Mouse (Mus musculus): ENCODE measurements around the gene Wnt16. TPM values are rescaled to one million over a fixed set of nuclear protein-coding genes. Genes with fewer than 3 reads are reported as not detected.
"Not testable (repeated sequence)": the region's sequence is repeated elsewhere in the genome, so short reads cannot be mapped to it uniquely, and the experiment has no call there.

Wnt16 gene
- under 1 TPM in 1 of 2 experiments, not detected in 1; 0.16 TPM for total RNA-seq (2021)
- long read RNA-seq, experiment 1, partial matches to known transcripts, result 0 of 1 reads
- long read RNA-seq, experiment 1, other reads (novel, unspliced or antisense), result 0 of 1 reads
- long read RNA-seq, experiment 2, result 0 reads

DNA sequence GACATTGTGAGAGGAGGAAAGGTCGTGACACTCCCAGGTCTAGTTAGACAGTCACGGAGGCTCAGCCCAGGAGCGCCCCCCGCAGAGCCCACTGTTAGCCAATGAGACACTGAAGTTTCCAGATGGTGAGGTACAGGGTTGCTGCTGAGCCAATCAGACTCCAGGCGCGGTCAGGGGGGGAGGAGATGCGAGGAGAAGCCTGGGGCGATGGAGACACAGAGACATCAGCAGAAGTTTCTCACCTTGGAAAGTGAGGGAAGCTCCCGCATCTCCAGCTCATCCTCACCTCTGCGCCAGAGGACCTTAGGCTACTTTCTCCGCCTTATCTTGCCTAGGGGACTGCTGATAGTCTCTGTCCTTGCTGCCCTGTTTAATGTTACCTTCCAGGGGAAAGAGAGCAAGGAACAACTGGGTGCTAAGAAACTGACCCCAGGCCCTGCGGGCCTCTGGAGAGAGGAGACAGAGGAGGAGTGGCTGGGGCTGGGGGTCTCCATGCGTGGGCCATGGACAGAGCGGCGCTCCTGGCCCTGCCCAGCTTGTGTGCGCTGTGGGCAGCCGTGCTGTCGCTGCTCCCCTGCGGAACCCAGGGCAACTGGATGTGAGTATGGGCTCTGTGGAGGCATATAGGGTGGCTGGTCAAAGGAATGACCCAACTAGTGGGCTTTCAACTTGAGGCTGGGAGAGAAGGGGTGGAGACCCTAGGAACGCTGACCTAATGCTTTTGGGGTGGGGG lies at the start of gene Wnt16:
Gene Wnt16 (plus strand): TSS at position 224 of the 733 bp plus-strand sequence.
- peak in 1 of 2 experiments; percentile 25 for DNase-seq

DNA sequence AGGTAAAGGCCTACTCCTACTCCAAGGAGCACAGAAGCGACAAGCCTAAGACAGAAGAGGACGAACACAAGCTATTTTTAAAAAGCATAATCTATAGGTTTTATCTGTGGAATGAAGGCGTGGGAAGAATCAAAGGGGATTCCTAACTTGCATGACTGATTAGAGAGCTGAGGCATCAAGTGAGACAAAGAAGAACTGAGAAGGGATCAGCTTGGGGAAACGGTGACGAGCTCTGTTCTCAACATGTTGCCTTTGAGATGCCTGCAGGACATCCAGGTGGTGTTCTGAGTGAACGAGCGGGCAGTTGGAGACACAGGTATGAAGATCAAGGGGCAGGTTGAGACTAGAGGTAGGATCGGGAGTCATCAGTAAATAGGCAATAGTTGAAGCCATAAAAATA lies 44.7 kb upstream of the Wnt16 start:
- no peak for DNase-seq

DNA sequence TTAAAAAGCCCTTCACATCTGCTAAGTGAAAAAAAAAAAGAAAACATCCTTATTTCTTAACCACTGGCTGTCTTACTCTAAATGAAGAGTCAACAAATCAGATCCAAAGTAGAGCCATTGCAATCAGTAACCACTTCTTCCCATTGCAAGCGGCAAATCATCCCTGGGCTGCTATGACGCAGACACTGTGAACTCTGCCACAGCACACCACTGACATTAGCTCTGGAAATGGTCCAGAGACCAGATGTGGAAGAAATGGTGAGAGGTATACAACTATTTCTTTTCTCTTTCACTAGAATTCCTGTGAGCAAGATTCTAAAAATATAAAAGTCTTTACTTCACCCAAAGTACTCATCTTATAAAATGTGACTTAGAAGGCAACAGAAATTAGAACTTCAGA lies 41.3 kb upstream of the Wnt16 start:
- DNase-seq, result no peak

DNA sequence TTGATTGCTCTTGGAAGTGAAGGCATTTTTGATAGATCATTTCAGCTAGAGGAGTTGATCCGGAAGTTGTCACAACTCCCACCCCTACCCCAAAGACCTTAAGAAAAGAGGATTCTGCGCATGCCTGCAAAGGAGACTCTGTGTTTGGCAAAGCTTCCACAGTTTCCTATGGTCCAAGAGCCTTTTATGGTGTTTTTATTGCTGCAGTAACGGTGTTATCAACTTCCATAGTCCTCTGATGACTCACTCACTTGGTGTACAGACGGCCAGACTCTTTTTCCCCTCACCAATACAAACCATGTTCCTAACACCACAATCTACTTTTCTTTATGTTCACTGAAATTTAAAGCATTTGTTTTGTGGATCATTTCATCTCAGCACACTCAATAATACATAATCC lies 29.2 kb upstream of the Wnt16 start:
- DNase-seq, result no peak

DNA sequence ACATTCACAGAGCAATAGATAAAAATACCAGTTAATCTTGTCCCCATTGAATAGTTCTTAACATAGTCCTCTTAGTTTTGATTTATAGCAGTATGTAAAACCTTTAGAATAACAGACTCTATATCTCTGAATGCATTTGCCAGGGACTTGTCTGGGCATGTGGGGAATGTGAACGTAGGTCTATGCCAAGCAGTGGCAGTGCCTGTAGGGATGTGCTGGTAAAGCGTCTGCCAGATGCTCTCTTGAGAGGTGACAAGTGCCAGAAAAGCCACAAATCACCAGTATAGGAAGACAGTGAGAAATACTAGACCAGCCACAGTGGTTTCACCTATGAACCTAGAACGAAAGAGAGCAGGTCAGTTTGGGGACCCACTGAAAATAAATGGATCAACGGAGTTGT lies 25.5 kb upstream of the Wnt16 start:
- no peak for DNase-seq

DNA sequence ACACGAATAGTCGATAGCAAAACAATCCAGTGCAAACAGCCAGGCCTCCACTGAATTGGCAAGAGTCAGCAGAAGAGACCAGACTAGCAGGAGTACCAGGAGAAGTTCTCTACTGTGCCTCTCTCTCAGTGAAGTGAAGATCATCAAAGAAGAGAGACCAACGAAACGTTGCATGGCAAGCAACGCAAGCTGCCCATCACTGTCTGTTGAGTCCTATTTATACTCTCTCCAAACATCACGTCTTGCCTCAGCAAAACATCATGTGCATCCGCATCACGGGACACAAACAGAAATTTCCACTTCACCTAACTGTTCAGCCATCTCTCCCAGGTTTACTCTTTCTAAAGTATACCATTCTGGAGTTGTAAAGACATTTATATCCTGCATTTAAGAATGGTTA lies 23.9 kb upstream of the Wnt16 start:
- DNase-seq, result not testable (repeated sequence)

DNA sequence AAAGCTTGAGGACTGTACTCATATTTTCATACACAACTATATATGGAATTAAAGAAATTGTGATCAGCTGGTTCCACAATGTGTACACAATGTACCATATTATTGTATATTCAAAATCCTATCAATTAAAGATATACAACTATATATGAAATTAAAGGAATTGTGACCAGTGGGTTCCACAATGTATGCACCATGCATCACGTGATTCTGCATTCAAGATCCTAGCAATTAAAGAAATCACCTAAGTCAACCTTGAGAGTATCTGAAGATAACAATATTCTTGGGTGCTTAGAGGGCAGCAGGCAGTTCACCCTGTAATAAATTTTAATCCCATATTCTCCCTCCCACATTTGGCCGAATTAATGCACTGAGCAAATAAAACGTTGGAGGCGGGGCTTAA lies 22.0 kb upstream of the Wnt16 start:
- DNase-seq, result no peak

DNA sequence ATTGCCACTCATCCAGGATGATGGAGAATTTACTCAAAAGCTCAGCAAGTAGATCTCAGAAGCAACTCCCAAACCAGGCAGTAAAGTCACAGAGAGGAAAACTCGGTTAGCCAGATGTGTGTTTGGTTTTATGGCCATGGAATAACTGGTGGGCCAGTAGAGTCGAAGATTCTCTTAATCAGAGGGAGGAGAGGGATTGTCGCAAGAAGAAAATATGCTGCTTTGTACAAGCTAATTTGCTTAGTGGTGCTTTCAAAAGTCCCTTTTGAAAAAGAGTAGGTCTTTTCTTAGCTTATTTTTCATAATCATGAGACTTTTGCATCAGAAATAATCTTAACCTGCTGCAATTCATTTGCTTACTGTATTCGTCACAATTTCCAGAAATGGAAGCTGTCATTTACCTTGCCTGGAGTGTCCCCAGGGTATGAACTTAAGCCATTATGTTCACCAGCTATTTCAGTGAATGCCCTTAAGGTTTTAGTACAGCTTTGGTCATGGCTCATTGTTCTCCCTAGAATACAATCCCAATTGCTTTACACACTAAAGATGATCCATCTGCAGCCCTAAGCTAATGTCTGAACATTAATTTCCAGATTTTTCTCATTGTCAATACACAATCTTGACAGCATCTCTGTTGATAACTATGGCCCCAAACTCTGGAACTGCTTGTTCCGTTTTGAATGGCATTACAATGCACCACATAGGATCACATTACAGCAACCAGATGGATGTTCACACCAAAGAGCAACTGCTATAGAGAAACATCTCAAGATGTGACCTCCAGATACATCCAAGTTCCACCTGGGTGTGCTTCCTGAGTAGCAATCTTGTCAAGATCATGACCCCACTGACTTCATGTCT lies 20.0 kb upstream of the Wnt16 start:
- DNase-seq, result no peak

DNA sequence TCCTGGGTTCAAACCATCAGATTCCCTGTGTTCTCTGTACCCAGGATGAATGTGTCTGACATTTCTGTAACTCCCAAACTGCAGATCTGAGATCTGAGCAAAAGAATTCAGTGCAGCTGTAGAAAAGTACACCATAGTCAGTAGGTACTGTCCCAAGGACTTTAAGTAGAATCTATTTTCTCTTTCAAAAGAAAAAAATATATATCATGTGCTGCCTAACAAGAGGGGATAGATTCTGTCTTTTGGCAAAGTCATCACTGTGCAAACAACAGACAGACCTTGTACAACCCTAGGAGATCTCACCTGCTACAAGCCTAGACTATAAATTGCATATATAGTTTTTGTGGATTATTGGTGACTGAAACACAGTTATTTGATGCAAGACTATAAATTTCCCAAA lies 19.4 kb upstream of the Wnt16 start:
- DNase-seq, result no peak

DNA sequence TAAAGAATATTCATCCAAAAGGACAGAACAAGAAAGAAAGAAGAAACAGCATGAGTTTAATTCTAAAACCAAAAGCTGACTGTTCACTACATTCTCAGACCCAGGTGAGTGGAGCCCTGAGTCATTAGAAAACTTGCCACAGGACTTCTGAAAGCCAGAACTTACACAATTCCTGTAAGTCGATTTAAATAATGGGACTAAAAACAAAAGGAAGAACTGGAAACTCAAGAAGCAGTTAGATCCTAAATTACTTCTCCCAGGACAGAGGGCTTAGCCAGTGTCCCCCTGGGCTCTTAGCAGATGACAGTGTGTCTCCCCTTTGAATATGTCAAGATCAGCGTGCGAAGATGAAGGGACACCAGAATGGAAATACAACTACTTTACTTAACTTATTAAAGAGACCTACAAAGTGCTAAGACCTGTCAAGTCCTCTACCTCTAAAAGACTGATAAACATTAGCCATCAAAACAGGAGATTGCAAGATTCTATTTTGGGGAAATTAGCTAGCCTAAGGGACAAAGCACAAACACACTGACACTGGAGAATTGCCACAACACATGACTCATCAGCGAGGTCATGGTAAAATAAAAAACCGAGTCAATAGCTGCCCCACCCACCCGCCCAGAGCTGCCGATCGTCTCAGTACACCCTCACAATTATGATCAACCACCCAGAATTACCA lies 18.0 kb upstream of the Wnt16 start:
- DNase-seq, result peak; percentile 67 to 74

DNA sequence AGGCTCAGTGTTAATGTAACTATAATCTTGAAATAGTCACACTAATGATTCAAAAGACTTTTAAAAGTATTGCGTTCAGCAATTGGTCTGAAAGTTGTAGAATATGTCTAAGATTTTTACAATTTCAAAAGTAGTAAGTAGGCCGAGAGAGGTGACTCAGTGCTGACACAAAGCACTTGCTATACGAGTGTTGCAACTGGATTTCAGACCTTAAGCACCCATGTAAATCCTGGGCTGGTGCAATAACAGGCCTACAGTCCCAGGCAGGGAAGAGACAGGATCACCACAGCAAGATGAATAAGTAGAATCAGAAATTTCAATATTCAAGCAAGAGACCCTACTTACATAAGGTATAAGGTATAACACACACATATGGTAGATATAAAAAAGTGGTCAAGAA lies 10.1 kb upstream of the Wnt16 start:
- peak in 1 of 2 experiments; percentile 22 for DNase-seq

DNA sequence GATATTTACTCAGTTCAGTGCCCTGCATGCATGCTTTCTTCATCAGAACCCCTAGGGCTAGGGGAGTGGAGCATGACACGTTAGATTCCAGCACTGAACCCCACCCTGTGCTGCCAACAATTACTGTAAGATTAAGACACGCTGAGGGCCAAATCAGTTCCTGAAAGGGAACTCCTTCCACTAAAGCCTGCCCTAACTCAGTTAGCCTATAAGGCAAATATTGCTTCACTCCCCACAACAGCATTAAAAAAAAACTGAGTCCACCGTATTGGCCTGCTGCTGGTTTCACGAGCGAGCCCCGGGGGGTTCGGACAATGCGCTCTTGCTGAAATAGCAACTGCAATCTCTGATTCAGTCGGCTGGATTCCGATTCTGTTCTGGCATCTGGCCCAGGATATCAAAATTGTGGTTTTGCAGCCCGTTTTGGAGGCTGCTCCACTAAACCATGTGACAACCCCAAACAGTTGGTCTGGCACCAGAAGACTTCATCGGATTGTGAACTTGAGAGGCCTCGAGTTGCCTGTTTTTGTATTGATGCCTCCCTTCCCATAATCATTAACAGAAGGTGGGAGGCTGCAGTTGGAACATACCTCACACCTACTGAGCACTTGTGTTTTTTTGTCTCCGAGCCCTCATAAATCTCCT lies 7.7 kb upstream of the Wnt16 start:
- peak; percentile 72 to 79 for DNase-seq

DNA sequence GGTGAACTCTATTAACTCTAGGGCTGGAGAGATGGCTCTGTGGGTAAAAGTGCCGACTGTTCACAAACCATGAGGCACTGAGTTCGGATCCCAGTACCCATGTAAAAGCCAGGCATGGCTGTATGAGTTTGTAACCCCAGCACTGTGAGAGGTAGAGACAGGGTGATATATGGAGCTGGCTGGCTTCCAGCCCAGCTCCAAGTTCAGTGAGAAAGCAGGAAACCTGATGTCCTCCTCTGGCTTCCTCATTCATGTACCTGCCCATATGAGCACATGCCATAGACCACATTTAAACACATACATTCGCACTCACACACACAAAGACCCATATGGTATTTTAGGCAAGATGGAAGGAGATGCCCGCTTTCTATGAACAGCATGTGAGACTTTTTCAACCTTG lies 5.6 kb upstream of the Wnt16 start:
- no peak for DNase-seq

DNA sequence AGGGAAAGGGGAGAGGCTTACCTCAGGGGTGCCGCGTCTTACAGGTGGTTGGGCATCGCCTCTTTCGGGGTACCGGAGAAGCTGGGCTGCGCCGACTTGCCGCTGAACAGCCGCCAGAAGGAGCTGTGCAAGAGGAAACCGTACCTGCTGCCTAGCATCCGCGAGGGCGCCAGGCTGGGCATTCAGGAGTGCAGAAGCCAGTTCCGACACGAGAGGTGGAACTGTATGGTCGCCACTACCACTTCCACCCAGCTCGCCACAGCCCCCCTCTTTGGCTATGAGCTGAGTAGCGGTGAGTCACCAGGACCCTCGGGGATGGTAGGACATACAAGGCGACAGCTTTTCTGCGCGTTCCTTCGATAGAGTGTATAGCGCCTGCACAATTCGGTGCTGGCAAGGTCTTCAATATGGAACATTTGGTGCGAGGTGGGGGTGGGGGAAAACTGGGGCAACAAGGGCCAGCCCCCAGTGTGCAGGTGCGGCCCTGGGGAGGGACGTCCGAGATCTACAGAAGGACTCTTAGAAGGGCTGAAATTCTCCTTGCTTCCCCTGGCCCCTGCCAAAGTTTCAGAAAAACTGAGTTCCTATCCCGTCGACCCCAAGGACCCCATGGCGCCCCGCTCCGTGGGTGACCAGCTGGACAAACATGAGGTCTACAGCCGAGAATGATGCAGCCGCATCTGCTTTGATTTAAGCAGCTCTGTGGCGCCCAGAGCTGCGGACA lies 872 bp downstream of the Wnt16 start:
- DNase-seq, result peak; percentile 20 to 22

DNA sequence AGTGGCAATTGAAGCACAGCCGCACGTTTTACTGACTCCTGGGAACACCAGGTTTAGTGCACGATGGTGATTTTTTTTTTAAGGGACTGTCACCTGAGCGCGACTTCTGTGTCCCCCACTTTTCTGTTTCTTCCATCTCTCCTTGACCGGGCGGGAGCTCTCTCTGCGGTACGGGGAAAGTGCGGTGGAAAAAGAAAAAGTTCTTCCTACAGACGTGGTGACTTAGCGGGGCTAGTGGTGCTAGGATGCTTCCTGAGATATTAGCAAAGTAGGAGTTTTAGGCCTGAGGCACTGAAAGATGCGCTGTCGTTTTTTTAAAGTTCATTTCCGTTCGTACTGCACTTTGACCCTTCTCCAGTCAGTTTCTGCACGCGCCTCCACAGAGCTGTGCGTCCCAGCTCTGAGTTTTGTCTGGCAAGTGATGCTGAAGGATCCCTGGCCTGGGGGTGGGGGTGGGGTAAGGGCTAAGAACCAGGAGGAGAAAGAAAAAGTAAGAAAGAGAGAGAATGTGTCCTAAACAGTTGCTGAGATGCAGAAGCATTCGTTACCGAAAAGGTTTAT lies 1.5 kb downstream of the Wnt16 start:
- no peak for DNase-seq

DNA sequence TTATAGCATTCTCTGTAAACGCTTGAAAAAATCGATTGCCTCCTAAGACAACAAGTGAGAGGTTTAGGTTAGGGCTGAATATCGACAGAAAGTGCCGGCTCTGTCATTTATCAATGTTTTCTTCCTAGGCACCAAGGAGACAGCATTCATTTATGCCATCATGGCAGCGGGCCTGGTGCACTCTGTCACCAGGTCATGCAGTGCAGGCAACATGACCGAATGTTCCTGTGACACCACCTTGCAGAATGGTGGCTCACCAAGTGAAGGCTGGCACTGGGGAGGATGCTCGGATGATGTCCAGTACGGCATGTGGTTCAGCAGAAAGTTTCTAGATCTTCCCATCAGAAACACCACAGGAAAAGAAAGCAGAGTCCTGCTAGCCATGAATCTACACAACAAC lies 2.8 kb downstream of the Wnt16 start:
- no peak for DNase-seq

DNA sequence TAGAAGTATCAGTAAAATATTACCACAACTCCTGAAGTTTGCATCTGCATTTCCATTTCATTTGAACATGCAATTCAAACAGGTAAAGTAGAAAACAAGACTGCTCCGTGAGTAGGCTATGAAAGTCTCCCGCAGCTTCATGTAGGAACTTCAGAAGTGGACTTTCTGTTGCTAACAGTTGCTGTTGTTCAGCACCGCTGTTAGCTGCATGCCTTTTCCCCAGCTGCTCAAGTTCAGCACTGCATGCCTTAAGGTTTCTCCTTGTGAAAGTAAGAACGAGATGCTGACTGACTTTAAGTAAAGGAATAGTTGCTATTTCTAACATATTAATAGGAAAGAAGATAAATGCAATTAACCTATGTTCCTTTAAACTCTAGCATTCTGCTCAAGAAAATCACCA lies 4.0 kb downstream of the Wnt16 start:
- DNase-seq, result no peak

DNA sequence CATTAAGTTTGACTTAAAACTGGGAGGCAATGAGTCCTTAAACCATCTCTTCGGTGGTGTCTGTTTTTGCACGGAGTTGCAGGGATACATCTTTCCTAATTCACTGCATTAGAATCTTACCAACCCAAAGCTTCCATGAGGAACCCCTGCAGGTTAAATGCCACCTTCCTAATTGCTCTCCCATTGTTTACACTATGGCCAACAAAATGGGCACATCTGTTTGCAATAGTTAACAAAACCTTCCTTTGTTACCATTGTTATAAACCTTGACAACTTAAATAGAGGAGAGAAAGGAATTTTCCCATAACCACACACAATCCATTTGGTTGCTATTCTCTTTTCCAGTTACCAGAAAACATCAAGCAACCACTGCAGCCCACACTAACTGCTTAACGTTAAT lies 5.9 kb downstream of the Wnt16 start:
- DNase-seq, result no peak

DNA sequence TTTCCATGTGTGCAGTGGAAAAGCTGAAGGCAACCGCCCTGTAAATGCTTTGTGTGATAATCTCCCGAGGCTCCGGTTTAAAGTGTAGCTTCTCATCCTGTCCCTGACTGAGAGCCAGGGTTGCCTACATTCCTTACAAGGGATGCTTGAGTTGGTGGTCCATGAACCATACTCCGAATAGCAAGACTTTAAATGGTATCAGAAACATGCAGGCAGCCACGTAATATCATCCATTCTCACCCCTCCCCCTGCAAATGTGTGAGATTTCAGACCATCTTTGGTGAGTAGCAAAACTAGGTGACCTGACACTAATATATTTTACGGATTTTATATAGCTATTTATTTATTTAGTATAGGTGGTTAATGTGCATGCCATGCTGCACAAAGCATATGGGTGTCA lies 9.0 kb downstream of the Wnt16 start:
- DNase-seq, result no peak

DNA sequence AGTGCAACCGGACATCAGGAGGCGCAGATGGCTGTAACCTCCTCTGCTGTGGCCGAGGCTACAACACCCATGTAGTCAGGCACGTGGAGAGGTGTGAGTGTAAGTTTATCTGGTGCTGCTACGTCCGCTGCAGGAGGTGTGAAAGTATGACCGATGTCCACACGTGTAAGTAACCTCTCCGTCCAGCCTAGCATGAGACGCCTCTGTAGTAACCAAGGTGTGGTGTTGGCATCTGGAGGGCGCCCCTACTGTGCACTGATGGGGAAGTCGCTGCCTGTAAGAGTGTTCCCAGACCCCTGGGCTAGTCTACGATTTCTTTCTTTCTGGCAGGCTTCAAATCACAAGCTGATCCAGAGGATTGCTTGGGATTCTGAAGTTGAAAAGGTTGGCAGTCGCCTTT lies 10.0 kb downstream of the Wnt16 start:
- no peak for DNase-seq
